Mouse (Mus musculus) kidney, postnatal 0 days (tissue): ENCODE measurements at regions not wholly inside any gene's neighbourhood (a gene's known extent, or its start where the extent isn't known, plus 50 kb on each side); places are given as distances from the start of the nearest gene placed in this dataset.

ENCODE experiments used
- ATAC-seq: fragments of 200-750 bp; cut with Nextera tagmentation; replicated peaks from 2 replicates; pipeline ENCODE4 v1.8.0; 2017; ENCODE audit warnings: low read depth, moderate number of reproducible peaks, moderate TSS enrichment, moderate library complexity; ENCODE audit not compliant: low FRiP score
- DNase-seq: peaks from one replicate; pipeline ENCODE4 v3.0.0-alpha.2; 2016; ENCODE audit warnings: low spot score
- H3K27ac ChIP-seq: fragments of 300-500 bp; sonication (generic); 2 replicates; pipeline ENCODE4 v1.5.1; 2014; ENCODE audit warnings: mild to moderate bottlenecking
- H3K27me3 ChIP-seq: fragments of 300-500 bp; sonication (generic); 2 replicates; pipeline ENCODE4 v1.6.1; 2014; ENCODE audit warnings: low read length, mixed read lengths; ENCODE audit not compliant: insufficient read depth
- H3K36me3 ChIP-seq: fragments of 300-500 bp; sonication (generic); 2 replicates; pipeline ENCODE4 v1.6.1; 2014; ENCODE audit warnings: low read length, mixed read lengths; ENCODE audit not compliant: insufficient read depth
- H3K4me1 ChIP-seq: fragments of 300-500 bp; sonication (generic); replicated peaks from 2 replicates; pipeline ENCODE4 v1.6.1; 2014; ENCODE audit warnings: antibody characterized with exemption, low read length, mixed read lengths; ENCODE audit not compliant: insufficient read depth
- H3K4me2 ChIP-seq: fragments of 300-500 bp; sonication (generic); 2 replicates; pipeline ENCODE4 v1.6.1; 2014; ENCODE audit warnings: mild to moderate bottlenecking, low read length, moderate library complexity, mixed read lengths
- H3K4me3 ChIP-seq: fragments of 300-500 bp; sonication (generic); replicated peaks from 2 replicates; pipeline ENCODE4 v1.5.1; 2014; ENCODE audit warnings: low read depth, low read length
- H3K9ac ChIP-seq: fragments of 300-500 bp; sonication (generic); 2 replicates; pipeline ENCODE4 v1.6.1; 2014; ENCODE audit warnings: low read depth, low read length
- H3K9me3 ChIP-seq: fragments of 300-500 bp; sonication (generic); replicated peaks from 2 replicates; pipeline ENCODE4 v1.6.1; 2016; ENCODE audit warnings: low read length, inconsistent platforms, mixed read lengths
- CTCF ChIP-seq: IDR thresholded peaks from 2 replicates; pipeline ENCODE4 v1.5.1; 2016; ENCODE audit warnings: antibody characterized with exemption, low read depth, mild to moderate bottlenecking, moderate library complexity
- WGBS: fragments of 180-500 bp; shearing (Covaris S2); extraction: QIAGEN DNeasy Blood & Tissue Kit; methylation state at CpG from one replicate; pipeline ENCODE4 v1.1.7; 2014; 5-methylcytosine and 5-hydroxymethylcytosine counted together

GRCm38 (mm10) chr11:89247991-89248390 is 54.1 kb downstream of the Nog start:
- H3K27ac ChIP-seq: no peak overlapping the region
- WGBS: 95% methylated on average over 2 of the region's 2 CpGs
- no peak overlapping the region for H3K4me2 ChIP-seq
- no peak overlapping the region for H3K4me3 ChIP-seq
- H3K27me3 ChIP-seq: no peaks in the 10 kb centered on the region
- TF ChIP-seq CTCF: no peak
- no peaks in the 10 kb centered on the region for H3K9me3 ChIP-seq
- no peaks in the 10 kb centered on the region for H3K36me3 ChIP-seq
- H3K4me1 ChIP-seq: no peaks in the 10 kb centered on the region
- DNase-seq (no peak), ATAC-seq (no peak)
- H3K9ac ChIP-seq: no peak overlapping the region

- H3K9me3 ChIP-seq: no peaks in the 10 kb centered on the region
Observed at GRCm38 (mm10) chr11:89243370-89243769, 58.8 kb downstream of the Nog start.

GRCm38 (mm10) chr11:89242130-89242529 is 60.0 kb downstream of the Nog start:
- no peak overlapping the region for H3K27ac ChIP-seq
- no peaks in the 10 kb centered on the region for H3K27me3 ChIP-seq
- 60% methylated on average over 2 of the region's 2 CpGs for WGBS
- H3K36me3 ChIP-seq: no peaks in the 10 kb centered on the region
- H3K4me2 ChIP-seq: no peak overlapping the region
- DNase-seq (no peak), ATAC-seq (no peak)
- no peaks in the 10 kb centered on the region for H3K4me1 ChIP-seq
- no peaks in the 10 kb centered on the region for H3K9me3 ChIP-seq
- no peak overlapping the region for H3K9ac ChIP-seq
- TF ChIP-seq CTCF: no peak
- no peak overlapping the region for H3K4me3 ChIP-seq

More at GRCm38 (mm10) chr11:89243370-89243769, 58.8 kb downstream of the Nog start:
- Histone ChIP-seq H3K4me3 (no peak overlapping the region), H3K36me3 (no peaks in the 10 kb centered on the region), H3K27ac (no peak overlapping the region), H3K4me2 (no peak overlapping the region), H3K9ac (no peak overlapping the region), H3K27me3 (no peaks in the 10 kb centered on the region), H3K4me1 (no peaks in the 10 kb centered on the region)
- 24% methylated on average over 3 of the region's 3 CpGs for WGBS
- TF ChIP-seq CTCF: peak; percentile 76
- DNase-seq: peak; percentile 77
- no peak for ATAC-seq

- no peak overlapping the region for H3K9ac ChIP-seq
- no peaks in the 10 kb centered on the region for H3K36me3 ChIP-seq
- no peaks in the 10 kb centered on the region for H3K9me3 ChIP-seq
- H3K4me1 ChIP-seq: no peaks in the 10 kb centered on the region
- no peak overlapping the region for H3K4me2 ChIP-seq
- no peaks in the 10 kb centered on the region for H3K27me3 ChIP-seq
- no peak for ATAC-seq
- TF ChIP-seq CTCF: no peak
- DNase-seq: no peak
- 45% methylated on average over 9 of the region's 9 CpGs for WGBS
- no peak overlapping the region for H3K4me3 ChIP-seq
- no peak overlapping the region for H3K27ac ChIP-seq
Observed at GRCm38 (mm10) chr11:89239891-89240290, 62.2 kb downstream of the Nog start.

GRCm38 (mm10) chr11:89236904-89237303 is 65.2 kb downstream of the Nog start:
- Histone ChIP-seq H3K4me2 (no peak overlapping the region), H3K27ac (no peak overlapping the region), H3K36me3 (no peaks in the 10 kb centered on the region), H3K4me3 (no peak overlapping the region), H3K9ac (no peak overlapping the region), H3K4me1 (no peaks in the 10 kb centered on the region), H3K27me3 (no peaks in the 10 kb centered on the region), H3K9me3 (no peaks in the 10 kb centered on the region)
- no peak for TF ChIP-seq CTCF
- 91% methylated on average over 3 of the region's 3 CpGs for WGBS
- DNase-seq (no peak), ATAC-seq (no peak)

- no peak for TF ChIP-seq CTCF
- DNase-seq (no peak), ATAC-seq (no peak)
- Histone ChIP-seq H3K4me2 (no peak overlapping the region), H3K36me3 (no peaks in the 10 kb centered on the region), H3K4me3 (no peak overlapping the region), H3K27ac (no peak overlapping the region), H3K9me3 (no peaks in the 10 kb centered on the region), H3K4me1 (no peaks in the 10 kb centered on the region), H3K27me3 (no peaks in the 10 kb centered on the region), H3K9ac (no peak overlapping the region)
- 44% methylated on average over 9 of the region's 9 CpGs for WGBS
Observed at GRCm38 (mm10) chr11:89232884-89233480, 69.2 kb downstream of the Nog start.

- Histone ChIP-seq H3K4me2 (no peak overlapping the region), H3K36me3 (no peaks in the 10 kb centered on the region), H3K4me3 (no peak overlapping the region), H3K27me3 (no peaks in the 10 kb centered on the region), H3K27ac (no peak overlapping the region), H3K9me3 (no peaks in the 10 kb centered on the region), H3K4me1 (no peaks in the 10 kb centered on the region), H3K9ac (no peak overlapping the region)
- no peak for TF ChIP-seq CTCF
- DNase-seq (no peak), ATAC-seq (no peak)
- 44% methylated on average over 5 of the region's 5 CpGs for WGBS
Observed at GRCm38 (mm10) chr11:89229726-89230125, 72.4 kb downstream of the Nog start.
